Mouse (Mus musculus) MEL (cell line): Measurements from ENCODE around the gene Meaf6.

Experiments used
- MEF2A ChIP-seq: IDR thresholded peaks from 2 replicates; pipeline ENCODE4 v1.6.1; 2014; ENCODE audit warnings: low read depth, mild to moderate bottlenecking, inconsistent platforms, low read length, improper control_type of control experiment; ENCODE audit not compliant: poor library complexity, insufficient replicate concordance, severe bottlenecking; ENCODE audit errors: extremely low read depth
- ZC3H11A ChIP-seq: IDR thresholded peaks from 2 replicates; pipeline ENCODE4 v1.6.1; 2012; ENCODE audit warnings: low read depth, mild to moderate bottlenecking, inconsistent platforms, low read length, improper control_type of control experiment

DNA sequence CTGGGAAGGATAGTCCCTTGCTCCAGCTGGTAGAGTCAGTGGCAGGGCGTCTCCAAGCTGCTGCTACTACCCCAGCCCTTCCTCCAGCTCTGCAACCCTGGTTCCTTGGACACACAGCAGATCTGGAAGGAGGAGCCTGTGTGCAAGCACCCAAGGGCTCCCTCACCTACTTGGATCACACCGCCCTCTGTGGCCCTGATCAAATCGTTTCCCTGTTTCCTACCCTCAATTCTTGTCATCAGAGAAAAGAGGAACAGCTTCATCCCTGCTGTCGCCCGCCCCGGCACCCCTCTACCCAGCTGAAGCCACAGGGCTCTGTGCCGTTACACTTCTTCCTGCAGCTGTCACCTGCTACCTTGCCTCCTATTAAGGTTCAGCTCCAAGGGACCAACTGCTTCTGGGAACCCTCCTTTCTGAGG is 33.0 kb downstream of the Meaf6 start:
- TF ChIP-seq MEF2A, result no peak
- TF ChIP-seq ZC3H11A, result no peak
